Mouse (Mus musculus) mesoderm, embryonic 11.5 days (tissue): ENCODE measurements around the gene Sell.
"Not testable (repeated sequence)": the region's sequence is repeated elsewhere in the genome, so short reads cannot be mapped to it uniquely, and the experiment has no call there.

Experiments used
- DNase-seq: peaks from one replicate; pipeline ENCODE4 v3.0.0-alpha.2; 2012; ENCODE audit warnings: low read depth, low spot score

The Sell gene

GRCm38 (mm10) chr1:164061925-164062324, at the start of gene Sell:
Sell (plus strand) TSS chr1:164061982.
- DNase-seq: no peak

DNA sequence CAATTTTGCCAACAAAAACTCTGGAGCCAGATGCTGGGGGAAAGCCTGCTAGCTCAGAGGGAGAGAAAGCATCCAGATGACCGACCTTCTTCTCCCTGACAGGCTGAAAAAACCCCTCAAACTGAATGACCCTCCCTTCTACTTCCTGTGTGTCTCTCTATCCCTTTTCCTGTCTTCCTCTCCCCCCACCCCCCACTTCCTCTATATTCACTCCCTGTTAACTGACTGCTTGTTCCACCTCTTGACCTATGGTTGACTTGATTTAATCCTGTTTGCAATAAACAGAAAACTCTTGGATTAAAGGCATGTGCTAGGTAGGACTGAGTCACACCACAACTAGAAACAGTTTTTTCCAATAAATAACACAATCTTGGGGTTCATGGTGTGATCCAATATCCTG, 47.2 kb upstream of the Sell start:
- no peak for DNase-seq

GRCm38 (mm10) chr1:164018221-164018896, 43.4 kb upstream of the Sell start:
- DNase-seq: no peak

DNA sequence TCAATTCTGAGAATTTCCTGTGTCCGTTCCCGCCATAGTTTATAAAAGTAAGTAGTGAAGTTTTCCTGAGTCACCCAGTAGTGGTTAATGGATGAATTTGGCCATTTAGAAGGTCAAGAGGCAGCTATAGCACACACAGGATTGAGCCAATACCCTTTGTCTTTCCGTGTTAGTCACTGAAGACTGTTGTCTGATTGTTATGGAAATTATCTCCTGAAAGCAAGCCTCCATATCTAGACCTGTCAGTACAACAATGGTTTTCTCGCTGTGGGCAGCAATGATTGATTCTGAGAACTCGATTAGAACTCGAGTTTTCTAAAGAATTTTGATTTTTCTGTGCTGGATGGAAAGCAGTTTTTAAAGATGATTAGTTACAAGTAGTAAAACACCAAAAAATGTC, 42.0 kb upstream of the Sell start:
- DNase-seq: peak; percentile 16

GRCm38 (mm10) chr1:164020746-164021145, 41.0 kb upstream of the Sell start:
- DNase-seq: not testable (repeated sequence)

DNA sequence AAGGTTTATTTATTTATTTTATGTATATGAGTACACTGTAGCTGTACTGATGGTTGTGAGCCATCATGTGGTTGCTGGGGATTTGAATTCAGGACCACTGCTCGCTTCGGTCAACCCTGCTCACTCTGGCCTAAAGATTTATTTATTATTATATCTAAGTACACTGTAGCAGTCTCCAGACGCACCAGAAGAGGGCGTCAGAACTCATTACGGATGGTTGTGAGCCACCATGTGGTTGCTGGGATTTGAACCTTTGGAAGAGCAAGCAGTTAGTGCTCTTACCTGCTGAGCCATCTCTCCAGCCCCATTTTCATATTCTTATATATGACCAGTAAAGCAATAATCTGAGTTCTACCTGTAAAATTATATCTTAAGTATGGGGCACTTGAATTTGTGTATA, 39.7 kb upstream of the Sell start:
- not testable (repeated sequence) for DNase-seq

- DNase-seq: no peak
Measured at GRCm38 (mm10) chr1:164025685-164026084, 36.1 kb upstream of the Sell start.

DNA sequence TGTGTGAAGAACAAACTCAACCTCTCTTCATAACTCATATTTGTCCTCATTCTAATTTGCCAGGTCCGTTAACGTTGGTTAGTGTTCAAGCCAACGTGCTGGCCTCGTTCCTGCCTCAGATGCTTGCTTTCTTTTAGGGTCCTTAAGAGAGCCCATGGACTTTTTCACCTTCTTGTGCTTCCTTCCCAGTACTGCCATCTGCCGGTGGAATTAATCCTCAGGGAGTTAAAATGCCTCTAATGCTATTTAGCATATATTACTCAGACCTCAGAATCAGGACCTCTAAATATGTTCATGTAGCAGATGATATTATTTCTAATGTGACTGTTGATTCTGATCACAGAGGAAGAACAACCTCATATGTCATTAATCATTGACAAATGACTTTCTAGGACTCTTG, 34.4 kb upstream of the Sell start:
- no peak for DNase-seq

- DNase-seq: no peak
Measured at GRCm38 (mm10) chr1:164040385-164041135, 21.2 kb upstream of the Sell start.

DNA sequence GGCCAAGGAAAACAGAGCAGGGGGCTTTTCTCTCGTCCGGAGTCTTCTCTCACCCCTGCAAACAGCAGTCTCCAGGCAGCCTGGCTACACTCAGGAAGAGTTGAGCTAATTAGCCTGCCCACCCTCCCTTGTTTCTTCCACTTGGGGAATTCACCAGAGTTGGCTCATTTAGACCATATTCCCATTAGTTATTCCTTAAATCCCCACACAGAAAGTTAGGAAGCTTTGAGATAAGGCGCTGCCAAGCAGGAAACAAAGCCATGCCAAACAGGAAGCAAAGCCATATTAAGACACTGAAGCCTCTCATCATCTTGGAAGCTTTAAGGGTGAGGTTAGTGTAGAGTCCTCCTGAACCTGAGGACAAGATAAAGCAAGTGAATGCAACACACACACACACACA, 18.2 kb upstream of the Sell start:
- no peak for DNase-seq

DNA sequence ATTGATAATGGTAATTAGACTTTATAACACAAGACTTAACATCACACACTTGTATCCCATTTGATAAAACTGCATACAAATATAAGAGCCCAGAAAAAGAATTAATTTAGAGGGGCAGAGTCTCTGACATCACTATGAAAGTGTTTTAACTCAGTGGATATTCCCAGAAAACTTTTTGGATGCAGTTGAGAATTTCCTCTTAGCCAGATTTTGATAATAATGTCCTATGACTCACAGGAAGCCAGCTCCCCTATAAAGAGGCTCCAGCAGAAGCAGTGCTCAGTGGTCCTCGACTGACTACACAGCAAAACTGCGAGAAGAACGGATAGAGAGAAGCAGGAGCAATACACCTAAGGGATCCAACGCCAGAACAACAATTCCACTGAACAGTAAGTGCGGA, 13.8 kb upstream of the Sell start, which contains the start of gene Sele:
Sele (plus strand) TSS at position 301 of the 400 bp plus-strand sequence.
- DNase-seq: no peak

GRCm38 (mm10) chr1:164053561-164053960, 8.2 kb upstream of the Sell start:
- no peak for DNase-seq

DNA sequence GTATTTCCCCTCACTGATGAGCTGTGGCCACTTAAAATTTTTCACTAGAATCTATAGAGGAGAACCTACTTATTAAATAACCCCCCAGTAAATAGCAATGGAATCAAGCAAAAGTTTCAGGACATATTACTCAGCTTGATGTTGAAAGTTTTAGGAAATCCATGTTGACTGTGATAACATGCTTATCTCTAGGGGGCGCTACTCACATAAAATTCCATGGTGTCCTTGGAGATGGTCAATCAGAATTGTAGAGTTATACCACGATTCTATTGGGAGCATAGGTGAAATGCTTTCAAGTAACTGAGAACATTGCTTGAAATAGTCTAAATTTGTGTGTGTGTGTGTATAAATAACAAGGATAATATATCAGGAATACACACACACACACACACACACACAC, 7.0 kb upstream of the Sell start:
- no peak for DNase-seq

GRCm38 (mm10) chr1:164060071-164060470, 1.7 kb upstream of the Sell start:
- no peak for DNase-seq

DNA sequence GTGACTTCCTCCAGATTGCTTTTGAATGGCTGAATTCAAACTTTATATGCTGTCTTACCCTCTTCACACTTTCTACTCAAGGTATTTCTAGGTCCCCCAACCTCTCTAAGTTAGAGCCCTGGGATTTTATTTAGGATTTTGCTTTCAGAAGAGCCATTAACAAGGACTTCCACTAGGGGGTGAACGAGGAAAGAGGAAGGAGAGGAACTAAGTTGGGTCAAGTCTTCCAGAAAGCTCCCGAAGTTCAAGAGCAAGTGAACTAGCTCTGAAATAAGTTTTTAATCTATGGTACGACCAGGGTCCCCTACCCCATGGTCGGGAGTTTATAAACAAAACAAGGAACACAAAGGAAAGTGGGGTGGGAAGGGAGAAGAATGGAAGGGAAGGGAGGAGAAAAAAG, 504 bp upstream of the Sell start:
- DNase-seq: peak; percentile 16

DNA sequence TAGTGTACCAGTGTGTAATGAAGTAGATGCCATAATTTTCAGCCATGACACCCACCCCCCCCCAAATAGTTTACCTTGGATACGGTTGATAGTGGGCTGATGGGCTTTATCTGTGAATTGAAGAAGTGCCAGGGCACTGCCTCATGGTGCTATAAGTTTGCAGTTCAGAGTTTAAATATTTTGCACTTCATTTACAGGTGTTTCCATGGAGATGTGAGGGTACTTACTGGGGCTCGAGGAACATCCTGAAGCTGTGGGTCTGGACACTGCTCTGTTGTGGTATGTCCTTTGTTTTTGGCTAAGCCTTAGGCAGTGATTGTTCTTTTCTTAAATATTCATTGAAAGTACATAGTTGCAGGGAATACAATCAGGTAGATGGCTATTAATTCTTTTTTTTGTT, 1.1 kb downstream of the Sell start:
- no peak for DNase-seq

GRCm38 (mm10) chr1:164063745-164064144, 2.0 kb downstream of the Sell start:
- no peak for DNase-seq

- no peak for DNase-seq
Measured at GRCm38 (mm10) chr1:164069261-164069660, 7.5 kb downstream of the Sell start.

DNA sequence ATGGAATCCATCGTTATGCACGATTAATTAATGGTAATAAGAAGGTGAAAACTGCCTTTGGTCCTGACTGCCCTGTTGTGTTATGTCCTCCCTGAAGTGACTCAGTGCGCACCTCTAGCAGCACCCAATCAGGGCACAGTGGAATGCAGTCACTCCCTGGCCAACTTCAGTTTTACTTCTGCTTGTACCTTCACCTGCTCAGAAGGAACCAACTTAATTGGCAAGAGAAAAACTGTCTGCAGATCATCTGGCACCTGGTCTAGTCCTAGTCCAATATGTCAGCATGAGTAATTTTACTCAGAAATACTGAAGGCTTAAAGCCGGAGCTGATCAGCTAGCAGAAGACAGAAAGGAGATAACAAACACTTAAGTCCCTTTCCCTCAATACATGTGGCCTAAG, 8.7 kb downstream of the Sell start:
- DNase-seq: no peak

GRCm38 (mm10) chr1:164071111-164071510, 9.3 kb downstream of the Sell start:
- no peak for DNase-seq

DNA sequence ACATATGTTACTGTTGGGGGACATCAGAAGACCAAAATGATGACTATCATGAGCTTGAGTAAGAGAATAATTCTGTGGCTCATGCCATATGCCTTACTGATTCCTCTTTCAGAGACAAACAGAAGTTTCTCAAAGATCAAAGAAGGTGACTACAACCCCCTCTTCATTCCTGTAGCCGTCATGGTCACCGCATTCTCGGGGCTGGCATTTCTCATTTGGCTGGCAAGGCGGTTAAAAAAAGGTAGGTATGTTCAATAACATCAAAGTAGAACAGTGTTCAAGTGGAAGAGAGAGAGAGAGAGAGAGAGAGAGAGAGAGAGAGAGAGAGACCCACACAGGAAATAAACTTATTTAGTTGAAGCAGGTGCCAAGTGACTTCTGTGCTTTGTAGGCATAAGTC, 10.2 kb downstream of the Sell start:
- DNase-seq: no peak

DNA sequence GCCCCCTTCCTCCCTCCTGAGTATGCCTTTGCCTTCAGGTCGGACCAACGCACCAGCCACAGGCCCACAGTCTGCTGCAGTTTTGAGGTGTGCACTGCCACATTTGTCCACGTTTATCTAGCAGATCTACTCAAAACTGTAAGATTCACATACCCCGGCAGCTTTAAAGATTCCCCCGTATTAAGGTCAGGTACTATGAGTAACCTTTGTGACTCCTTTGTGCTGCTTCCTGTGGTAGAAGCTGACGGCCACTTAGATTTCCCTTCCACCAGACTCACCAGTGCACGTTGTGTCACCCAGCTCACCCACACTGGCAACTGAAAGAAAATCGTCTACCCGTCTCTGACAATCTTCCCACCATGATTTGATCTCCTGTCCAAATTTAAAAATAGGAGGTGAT, 11.3 kb downstream of the Sell start:
- DNase-seq: no peak

DNA sequence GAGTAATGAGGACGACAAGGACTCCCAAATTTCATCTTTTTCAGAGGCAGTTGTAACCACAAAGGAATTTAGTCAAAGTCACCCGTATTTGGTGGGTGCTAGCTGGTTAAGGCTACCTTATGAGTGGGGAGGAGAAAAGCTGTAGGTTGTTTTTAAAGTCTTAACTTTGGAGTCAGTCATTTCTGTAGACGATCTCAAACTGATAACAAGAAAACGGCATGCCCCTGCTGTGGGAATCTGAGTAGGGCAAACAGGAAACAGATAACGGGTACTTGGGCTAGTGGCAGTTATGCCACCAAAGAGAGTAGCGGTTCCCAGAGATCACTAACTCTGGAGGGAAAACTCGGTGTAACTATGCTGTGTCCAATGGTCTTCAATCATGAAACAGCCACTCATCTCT, 12.0 kb downstream of the Sell start:
- DNase-seq: no peak
